Mouse (Mus musculus) embryonic facial prominence, embryonic 11.5 days (tissue): ENCODE results near the gene Dse. TPM values are rescaled to one million over a fixed set of nuclear protein-coding genes. Genes with fewer than 3 reads are reported as not detected.

Experiments
- ATAC-seq: fragments of 200-750 bp; cut with Nextera tagmentation; replicated peaks from 2 replicates; pipeline ENCODE4 v1.8.0; 2017; ENCODE audit warnings: low read depth; ENCODE audit not compliant: insufficient number of reproducible peaks, low FRiP score, low TSS enrichment
- DNase-seq: peaks from one replicate; pipeline ENCODE4 v3.0.0-alpha.2; 2015; ENCODE audit warnings: low spot score
- H3K27ac ChIP-seq: fragments of 300-500 bp; sonication (generic); replicated peaks from 2 replicates; pipeline ENCODE4 v1.5.1; 2014; ENCODE audit warnings: mild to moderate bottlenecking, low read depth, low read length, control low read depth
- H3K27me3 ChIP-seq: fragments of 300-500 bp; sonication (generic); 2 replicates; pipeline ENCODE4 v1.6.1; 2014; ENCODE audit warnings: mild to moderate bottlenecking, low read length, moderate library complexity, mixed read lengths; ENCODE audit not compliant: control insufficient read depth, insufficient read depth
- H3K36me3 ChIP-seq: fragments of 300-500 bp; sonication (generic); replicated peaks from 2 replicates; pipeline ENCODE4 v1.6.1; 2014; ENCODE audit warnings: low read depth, mild to moderate bottlenecking, low read length, moderate library complexity, mixed read lengths; ENCODE audit not compliant: control insufficient read depth, insufficient read depth
- H3K4me1 ChIP-seq: fragments of 300-500 bp; sonication (generic); 2 replicates; pipeline ENCODE4 v1.6.1; 2014; ENCODE audit warnings: low read length, mixed read lengths; ENCODE audit not compliant: control insufficient read depth, insufficient read depth
- H3K4me2 ChIP-seq: fragments of 300-500 bp; sonication (generic); 2 replicates; pipeline ENCODE4 v1.6.1; 2014; ENCODE audit warnings: low read depth, mild to moderate bottlenecking, control low read depth, low read length, moderate library complexity
- H3K4me3 ChIP-seq: fragments of 300-500 bp; sonication (generic); 2 replicates; pipeline ENCODE4 v1.5.1; 2014; ENCODE audit warnings: low read depth, low read length, control low read depth
- H3K9ac ChIP-seq: fragments of 300-500 bp; sonication (generic); replicated peaks from 2 replicates; pipeline ENCODE4 v1.6.1; 2014; ENCODE audit warnings: mild to moderate bottlenecking, control low read depth, low read length
- H3K9me3 ChIP-seq: fragments of 300-500 bp; sonication (generic); replicated peaks from 2 replicates; pipeline ENCODE4 v1.6.1; 2016; ENCODE audit warnings: mild to moderate bottlenecking, low read length, inconsistent platforms, mixed read lengths; ENCODE audit not compliant: control insufficient read depth
- WGBS: fragments of 180-500 bp; shearing (Covaris S2); extraction: QIAGEN DNeasy Blood & Tissue Kit; methylation state at CpG from one replicate; pipeline ENCODE4 v1.1.7; 2014; 5-methylcytosine and 5-hydroxymethylcytosine counted together
- polyA plus RNA-seq: library from polyadenylated mRNA; unstranded; fragments of >200 nt; fragmentation: Nextera tagmentation; extraction: Ambion mirVana; gene quantifications from 2 replicates; pipeline ENCODE4 v1.2.1, GENCODE M21; 2014

Dse gene
- polyA plus RNA-seq, 1 experiment from 2014 or later: 45.1 TPM

DNA sequence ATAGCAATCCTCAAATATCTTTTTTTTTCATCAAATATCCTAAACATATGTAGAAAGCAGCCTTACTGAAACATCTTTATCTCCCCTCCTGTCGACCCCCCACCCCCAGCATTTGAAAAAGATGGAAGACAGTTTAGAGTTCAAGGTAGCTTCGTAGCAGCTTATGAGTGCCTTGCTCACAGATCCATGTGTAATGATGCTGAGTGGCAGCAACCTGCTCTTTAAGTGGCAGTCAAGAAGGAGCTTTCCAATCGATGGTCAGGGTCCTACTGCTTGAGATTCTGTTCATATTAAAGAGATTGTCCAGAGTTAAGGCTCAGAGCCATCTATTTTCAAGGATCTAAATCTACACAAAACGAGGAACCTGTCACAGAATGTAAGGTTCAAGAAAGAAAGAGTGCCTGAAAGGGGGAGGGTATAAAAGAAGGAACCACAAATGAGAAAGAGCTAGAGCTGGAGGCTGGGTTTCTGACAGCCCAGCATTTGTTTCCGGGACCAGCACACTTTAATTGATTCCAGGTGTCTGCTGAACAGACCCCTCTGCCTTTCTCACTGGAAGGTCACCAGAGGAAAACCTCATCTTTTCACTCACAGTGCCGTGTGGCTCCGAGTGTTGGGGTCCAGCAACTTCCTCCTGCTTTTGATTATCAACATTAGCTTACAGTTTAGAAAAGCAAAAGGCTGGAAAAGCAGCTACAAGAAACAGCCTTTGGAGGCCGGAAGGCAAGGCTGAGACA, 31.5 kb downstream of the Dse start:
- peak overlapping the region; percentile 65 for H3K27ac ChIP-seq
- no peak overlapping the region for H3K9ac ChIP-seq
- no peak overlapping the region for H3K4me2 ChIP-seq
- H3K36me3 ChIP-seq: no peaks in the 10 kb centered on the region
- no peaks in the 10 kb centered on the region for H3K9me3 ChIP-seq
- ATAC-seq: peak; percentile 95
- no peak overlapping the region for H3K4me3 ChIP-seq
- no peaks in the 10 kb centered on the region; the same call in 1 of the 2 replicates for H3K4me1 ChIP-seq
- H3K27me3 ChIP-seq: no peaks in the 10 kb centered on the region
- WGBS: 27% methylated on average over 8 of the region's 8 CpGs
- peak; percentile 92 for DNase-seq

- DNase-seq: no peak
- H3K9ac ChIP-seq: no peak overlapping the region
These were observed 34.7 kb downstream of the Dse start for GRCm38 (mm10) chr10:34172663-34173282.

DNA sequence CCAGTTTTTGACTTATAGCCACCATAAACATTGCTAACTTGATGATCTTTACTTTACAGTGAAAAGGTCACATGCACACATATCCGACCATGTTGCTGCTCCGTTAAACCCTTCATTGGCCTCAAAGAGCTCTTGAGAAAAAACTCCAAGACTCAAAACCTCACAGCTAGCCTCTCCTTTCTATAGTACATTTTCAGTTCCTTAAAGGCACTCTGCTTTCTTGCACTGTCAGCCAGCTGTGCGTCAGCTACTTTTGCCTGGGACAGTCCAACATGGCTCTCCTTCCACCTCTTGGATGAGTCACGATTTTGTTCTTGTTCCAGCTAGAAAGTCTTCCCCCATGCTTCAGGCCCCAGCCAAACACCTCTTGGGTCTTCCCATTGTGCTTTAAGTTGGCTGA, 35.9 kb downstream of the Dse start:
- Histone ChIP-seq H3K36me3 (no peaks in the 10 kb centered on the region), H3K4me1 (no peaks in the 10 kb centered on the region), H3K4me2 (no peak overlapping the region), H3K9me3 (no peaks in the 10 kb centered on the region), H3K27me3 (no peaks in the 10 kb centered on the region), H3K4me3 (no peak overlapping the region), H3K27ac (no peak overlapping the region), H3K9ac (no peak overlapping the region)
- 83% methylated on average over 4 of the region's 4 CpGs for WGBS
- no peak for ATAC-seq
- DNase-seq: no peak

More at GRCm38 (mm10) chr10:34172663-34173282, 34.7 kb downstream of the Dse start:
- Histone ChIP-seq H3K36me3 (no peaks in the 10 kb centered on the region), H3K4me3 (no peak overlapping the region), H3K9me3 (no peaks in the 10 kb centered on the region), H3K4me1 (no peaks in the 10 kb centered on the region; the same call in 1 of the 2 replicates), H3K27me3 (no peaks in the 10 kb centered on the region), H3K27ac (no peak overlapping the region), H3K4me2 (no peak overlapping the region)
- 50% methylated on average over 4 of the region's 4 CpGs for WGBS
- no peak for ATAC-seq

GRCm38 (mm10) chr10:34171191-34171590, 36.3 kb downstream of the Dse start:
- ATAC-seq: no peak
- H3K27me3 ChIP-seq: no peaks in the 10 kb centered on the region
- H3K4me3 ChIP-seq: no peak overlapping the region

GRCm38 (mm10) chr10:34166971-34167370, 40.5 kb downstream of the Dse start:
- no peak overlapping the region for H3K4me3 ChIP-seq
- 75% methylated on average over 2 of the region's 2 CpGs for WGBS
- no peak overlapping the region for H3K9ac ChIP-seq
- H3K9me3 ChIP-seq: no peaks in the 10 kb centered on the region
- H3K4me2 ChIP-seq: no peak overlapping the region
- H3K27ac ChIP-seq: no peak overlapping the region
- H3K4me1 ChIP-seq: no peaks in the 10 kb centered on the region
- DNase-seq: no peak
- H3K27me3 ChIP-seq: no peaks in the 10 kb centered on the region
- no peaks in the 10 kb centered on the region for H3K36me3 ChIP-seq
- no peak for ATAC-seq

More at GRCm38 (mm10) chr10:34171191-34171590, 36.3 kb downstream of the Dse start:
- Histone ChIP-seq H3K36me3 (no peaks in the 10 kb centered on the region), H3K9me3 (no peaks in the 10 kb centered on the region), H3K9ac (no peak overlapping the region), H3K4me2 (no peak overlapping the region), H3K4me1 (no peaks in the 10 kb centered on the region), H3K27ac (no peak overlapping the region)
- no peak for DNase-seq
- WGBS: 84% methylated on average over 3 of the region's 3 CpGs

DNA sequence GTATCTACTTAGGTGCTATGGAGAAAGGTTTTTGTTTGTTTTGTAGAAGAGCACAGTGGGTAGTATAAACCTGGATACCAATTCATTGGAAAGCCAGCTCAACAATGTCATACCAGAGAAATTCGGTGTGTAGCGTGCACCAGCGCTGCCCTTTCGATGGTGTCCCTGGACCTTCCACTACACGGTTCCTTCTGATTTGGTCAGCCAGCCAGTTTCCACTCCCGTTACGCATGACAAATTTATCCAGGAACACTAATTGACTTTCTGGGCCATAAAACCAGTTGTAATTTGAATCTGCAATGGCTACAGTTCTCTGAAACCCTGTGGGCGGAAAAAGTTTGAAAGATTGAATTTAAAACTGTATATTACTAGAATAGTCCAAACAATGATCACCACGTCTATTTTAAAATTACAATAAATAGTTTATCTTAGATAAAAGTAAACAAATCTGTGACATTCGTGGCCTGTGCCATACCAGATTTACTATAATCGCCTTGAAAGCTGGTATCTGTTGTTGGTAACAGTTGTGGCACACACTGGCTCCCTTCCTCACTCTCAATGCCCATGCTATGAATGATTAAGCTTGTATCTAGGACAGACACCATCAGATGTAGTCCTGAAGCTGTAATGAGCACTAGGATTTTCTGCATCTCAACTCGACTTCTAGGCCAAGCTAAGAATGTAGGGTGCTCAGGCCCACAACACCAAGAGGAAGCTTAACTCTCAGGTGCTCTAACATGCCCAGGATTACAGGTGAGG, 51.5 kb downstream of the Dse start:
- Histone ChIP-seq H3K4me3 (no peak overlapping the region), H3K36me3 (no peaks in the 10 kb centered on the region), H3K4me2 (no peak overlapping the region), H3K27ac (no peak overlapping the region), H3K9ac (no peak overlapping the region), H3K9me3 (no peaks in the 10 kb centered on the region), H3K27me3 (no peaks in the 10 kb centered on the region), H3K4me1 (no peaks in the 10 kb centered on the region)
- WGBS: 83% methylated on average over 12 of the region's 12 CpGs
- DNase-seq (no peak), ATAC-seq (no peak)

GRCm38 (mm10) chr10:34151827-34152226, 55.7 kb downstream of the Dse start:
- H3K4me1 ChIP-seq: no peaks in the 10 kb centered on the region; the same call in 1 of the 2 replicates
- H3K27ac ChIP-seq: no peak overlapping the region
- H3K4me2 ChIP-seq: no peak overlapping the region
- DNase-seq (peak; percentile 39), ATAC-seq (no peak)
- H3K36me3 ChIP-seq: no peaks in the 10 kb centered on the region
- H3K9ac ChIP-seq: no peak overlapping the region
- no peaks in the 10 kb centered on the region for H3K9me3 ChIP-seq
- H3K4me3 ChIP-seq: no peak overlapping the region
- 69% methylated on average over 3 of the region's 3 CpGs for WGBS
- no peaks in the 10 kb centered on the region for H3K27me3 ChIP-seq

- Histone ChIP-seq H3K4me3 (no peak overlapping the region), H3K27ac (no peak overlapping the region), H3K27me3 (no peaks in the 10 kb centered on the region), H3K36me3 (no peaks in the 10 kb centered on the region), H3K9ac (no peak overlapping the region), H3K4me1 (no peaks in the 10 kb centered on the region; the same call in 1 of the 2 replicates), H3K9me3 (no peaks in the 10 kb centered on the region), H3K4me2 (no peak overlapping the region)
- DNase-seq (peak; percentile 59), ATAC-seq (no peak)
- 22% methylated on average over 6 of the region's 6 CpGs for WGBS
These were observed 57.1 kb downstream of the Dse start for GRCm38 (mm10) chr10:34150454-34150853.
